Mouse (Mus musculus): ENCODE data around the gene Astl.

DNA sequence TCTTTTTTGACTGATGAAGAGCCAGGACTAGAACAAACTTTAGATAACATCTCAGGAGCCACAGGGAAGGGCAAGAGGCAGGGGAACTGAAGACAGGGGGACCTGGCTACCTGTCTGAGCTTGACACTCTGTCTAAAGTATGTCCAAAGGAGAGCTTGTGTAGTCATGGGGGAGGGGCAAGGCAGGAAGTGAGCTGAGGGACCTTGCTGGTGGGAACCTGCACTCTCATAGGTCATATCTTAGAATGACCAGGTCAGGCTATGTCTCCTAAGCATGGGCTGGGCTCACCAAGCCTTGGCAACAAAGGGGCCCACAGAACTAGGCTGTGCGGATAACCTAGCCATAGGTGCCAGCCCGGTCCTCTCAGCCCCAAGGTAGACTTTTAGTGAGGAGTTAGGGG is 33.6 kb downstream of the Astl start:
- TF ChIP-seq CTCF (IDR thresholded peaks at IDR 0.05; ENCODE audit: insufficient read depth, low read length) = no peak
- TF ChIP-seq POLR2A (IDR thresholded peaks at IDR 0.05; ENCODE audit: borderline replicate concordance, extremely low read depth, low read depth, low read length) = no peak

Data from lung, adult 2 months (tissue).